Mouse (Mus musculus) neural tube, embryonic 11.5 days (tissue): ENCODE data around the gene Hbq1a. TPM values are rescaled to one million over a fixed set of nuclear protein-coding genes. Genes with fewer than 3 reads are reported as not detected.
A peak's percentile ranks its signal among the peaks of the same experiment; 100 is the strongest.
"Not testable (repeated sequence)": the region's sequence is repeated elsewhere in the genome, so short reads cannot be mapped to it uniquely, and the experiment has no call there.

Experiments used
- ATAC-seq: fragments of 200-750 bp; cut with Nextera tagmentation; 2 replicates; pipeline ENCODE4 v1.8.0; 2017; ENCODE audit warnings: moderate number of reproducible peaks, mild to moderate bottlenecking, moderate TSS enrichment, moderate library complexity; ENCODE audit not compliant: insufficient read depth, low FRiP score, low TSS enrichment
- DNase-seq: peaks from one replicate; pipeline ENCODE4 v3.0.0-alpha.2; 2015; ENCODE audit warnings: low spot score
- H3K27ac ChIP-seq: fragments of 300-500 bp; sonication (generic); 2 replicates; pipeline ENCODE4 v1.5.1; 2014; ENCODE audit warnings: low read depth, mild to moderate bottlenecking, low read length
- H3K27me3 ChIP-seq: fragments of 300-500 bp; sonication (generic); 2 replicates; pipeline ENCODE4 v1.6.1; 2014; ENCODE audit warnings: mild to moderate bottlenecking, low read length, mixed read lengths; ENCODE audit not compliant: control insufficient read depth, insufficient read depth
- H3K36me3 ChIP-seq: fragments of 300-500 bp; sonication (generic); 2 replicates; pipeline ENCODE4 v1.6.1; 2014; ENCODE audit warnings: mild to moderate bottlenecking, low read length, moderate library complexity, mixed read lengths; ENCODE audit not compliant: control insufficient read depth, insufficient read depth
- H3K4me1 ChIP-seq: fragments of 300-500 bp; sonication (generic); 2 replicates; pipeline ENCODE4 v1.6.1; 2014; ENCODE audit warnings: low read length, mixed read lengths; ENCODE audit not compliant: control insufficient read depth, insufficient read depth
- H3K4me2 ChIP-seq: fragments of 300-500 bp; sonication (generic); 2 replicates; pipeline ENCODE4 v1.6.1; 2014; ENCODE audit warnings: low read depth, mild to moderate bottlenecking, moderate library complexity
- H3K4me3 ChIP-seq: fragments of 300-500 bp; sonication (generic); 2 replicates; pipeline ENCODE4 v1.5.1; 2014; ENCODE audit warnings: low read depth, low read length
- H3K9ac ChIP-seq: fragments of 300-500 bp; sonication (generic); 2 replicates; pipeline ENCODE4 v1.6.1; 2014; ENCODE audit warnings: mild to moderate bottlenecking, low read length
- H3K9me3 ChIP-seq: fragments of 300-500 bp; sonication (generic); 2 replicates; pipeline ENCODE4 v1.6.1; 2016; ENCODE audit warnings: low read length; ENCODE audit not compliant: control insufficient read depth
- WGBS: fragments of 180-500 bp; shearing (Covaris S2); extraction: QIAGEN DNeasy Blood & Tissue Kit; methylation state at CpG from one replicate; pipeline ENCODE4 v1.1.7; 2014; 5-methylcytosine and 5-hydroxymethylcytosine counted together
- polyA plus RNA-seq: library from polyadenylated mRNA; unstranded; fragments of >200 nt; fragmentation: Nextera tagmentation; extraction: Ambion mirVana; gene quantifications from 2 replicates; pipeline ENCODE4 v1.2.1, GENCODE M21; 2014

Hbq1a gene
- polyA plus RNA-seq, result 0.42 TPM in 1 of 2 replicates, not detected in the other

DNA sequence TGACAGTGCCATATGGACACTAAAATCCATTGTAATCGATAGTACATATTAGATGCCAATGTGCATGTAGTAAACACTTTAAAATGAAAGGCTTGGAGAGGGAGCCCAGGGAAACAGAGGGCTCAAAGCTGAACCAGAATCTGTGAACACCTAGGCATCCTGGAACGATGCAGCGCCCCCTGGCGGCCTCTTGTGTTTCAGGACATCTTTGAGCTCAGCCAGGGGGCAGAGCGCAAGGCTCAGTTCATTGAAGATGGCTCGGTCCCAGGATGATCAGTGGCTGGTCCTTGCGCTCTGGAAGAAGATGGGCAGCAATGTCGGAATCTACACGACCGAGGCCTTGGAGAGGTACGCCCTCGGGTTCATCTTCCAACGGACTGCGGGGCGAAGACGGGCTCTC lies at the start of gene Hbq1a:
Gene Hbq1a, plus strand, starts transcription at position 205 of the 400 bp plus-strand sequence.
- H3K27me3 ChIP-seq, H3K4me1 ChIP-seq, H3K36me3 ChIP-seq, H3K4me3 ChIP-seq, H3K9ac ChIP-seq, H3K9me3 ChIP-seq, H3K27ac ChIP-seq: not testable (repeated sequence)
- peak within 1 kb of the TSS; percentile 27; the same call in 1 of the 2 replicates for H3K4me2 ChIP-seq
- DNase-seq (peak; percentile 64), ATAC-seq (peak; percentile 48; the same call in 1 of the 2 replicates)
- WGBS, result 5% methylated on average over 16 of the region's 16 CpGs

DNA sequence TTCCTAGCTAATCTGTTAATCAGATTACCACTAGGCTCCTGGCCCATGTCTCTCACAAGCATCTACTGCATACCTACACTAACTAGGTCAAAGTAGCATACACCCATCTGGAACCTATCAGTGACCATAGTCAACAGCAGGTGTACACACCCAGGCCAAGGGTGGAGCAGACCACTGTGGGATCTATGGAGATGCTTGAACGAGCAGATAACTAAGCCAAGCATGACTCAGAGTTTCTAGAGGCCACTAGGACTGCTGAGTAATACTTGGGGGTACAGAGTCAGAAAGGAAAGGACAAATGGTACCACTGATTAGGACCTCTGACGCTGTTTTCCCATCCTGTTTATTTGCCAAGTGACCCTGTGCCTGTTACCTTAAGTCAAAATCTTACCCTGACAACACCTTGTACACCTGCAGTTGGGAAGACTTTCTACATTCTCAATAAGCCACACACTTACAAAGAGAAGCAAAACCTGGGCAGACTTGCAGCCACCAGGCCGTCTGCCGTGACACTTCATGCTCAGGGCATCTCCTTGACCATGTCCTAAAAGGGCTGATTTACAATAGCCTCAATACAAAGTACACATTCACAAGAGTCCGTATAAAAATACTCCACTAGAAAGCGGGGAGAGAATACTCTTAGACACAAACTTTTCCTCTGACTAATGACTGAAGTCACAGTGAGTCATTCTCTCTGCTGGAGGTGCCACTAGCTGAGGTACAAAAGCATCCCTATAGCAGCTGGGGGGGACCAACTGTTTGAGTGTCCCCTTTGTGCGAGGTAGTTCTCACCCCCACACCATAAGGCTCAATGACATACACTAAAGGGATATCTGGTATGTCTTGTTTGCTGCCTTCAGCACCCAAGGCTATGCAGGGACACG lies 48.7 kb upstream of the Hbq1a start:
- ATAC-seq (no peak), DNase-seq (no peak)
- Histone ChIP-seq H3K9ac (no peak overlapping the region), H3K9me3 (no peaks in the 10 kb centered on the region), H3K36me3 (0 out of 2 replicates have a peak, but pooled peaks cover 2% of the 10 kb centered on the region), H3K4me3 (no peak overlapping the region), H3K27ac (no peak overlapping the region), H3K27me3 (no peaks in the 10 kb centered on the region), H3K4me2 (no peak overlapping the region), H3K4me1 (no peaks in the 10 kb centered on the region)
- WGBS, result 89% methylated on average over 8 of the region's 8 CpGs

DNA sequence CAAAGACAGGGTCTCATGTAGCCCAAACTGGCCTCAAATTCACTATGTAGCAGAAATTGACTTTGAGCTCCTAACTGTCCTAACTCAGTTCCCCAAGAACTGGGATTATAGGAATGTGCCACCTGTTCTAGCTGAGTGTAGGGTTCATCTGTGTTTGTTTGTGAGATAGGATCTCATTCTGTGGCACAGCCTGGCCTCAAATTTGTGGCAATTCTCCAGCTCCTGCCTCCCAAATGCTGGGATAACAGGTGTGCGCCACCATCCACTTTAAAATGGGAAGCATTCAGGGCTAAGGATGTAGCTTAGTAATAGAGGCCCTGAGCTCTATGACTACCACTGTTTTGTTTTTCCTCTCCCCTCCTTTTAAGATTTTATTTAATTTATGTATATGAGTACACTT lies 46.7 kb upstream of the Hbq1a start:
- Histone ChIP-seq H3K4me3 (no peak overlapping the region), H3K36me3 (no peaks in the 10 kb centered on the region), H3K4me1 (no peaks in the 10 kb centered on the region), H3K27me3 (no peaks in the 10 kb centered on the region), H3K4me2 (no peak overlapping the region), H3K9ac (no peak overlapping the region), H3K9me3 (no peaks in the 10 kb centered on the region), H3K27ac (no peak overlapping the region)
- WGBS, result 92% methylated on average over 1 of the region's 1 CpGs
- DNase-seq, result no peak
- no peak for ATAC-seq

DNA sequence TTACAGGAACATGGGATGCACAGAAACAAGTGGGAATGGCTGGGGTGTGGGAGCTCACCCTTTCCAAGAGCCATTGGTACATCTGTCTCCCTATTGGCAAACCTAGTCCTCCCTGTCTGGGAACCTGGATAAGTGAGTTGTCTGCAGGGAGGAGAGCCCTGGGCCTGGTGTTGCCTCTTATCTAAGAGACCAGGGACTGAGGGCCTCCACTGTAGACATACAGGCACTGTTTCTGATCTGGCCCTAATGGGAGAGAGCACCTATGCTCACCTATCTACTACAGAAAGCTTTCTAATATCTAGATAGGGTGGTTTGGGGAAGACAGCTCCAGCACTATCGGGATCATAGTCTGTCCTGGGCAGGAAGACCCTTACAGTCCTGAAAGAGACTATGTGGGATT lies 43.7 kb upstream of the Hbq1a start:
- Histone ChIP-seq H3K27ac (no peak overlapping the region), H3K36me3 (0 out of 2 replicates have a peak, but pooled peaks cover 2% of the 10 kb centered on the region), H3K9me3 (no peaks in the 10 kb centered on the region), H3K4me1 (no peaks in the 10 kb centered on the region), H3K27me3 (no peaks in the 10 kb centered on the region), H3K9ac (no peak overlapping the region), H3K4me3 (no peak overlapping the region), H3K4me2 (no peak overlapping the region)
- DNase-seq, result no peak
- ATAC-seq, result no peak
- 96% methylated on average over 1 of the region's 1 CpGs for WGBS

DNA sequence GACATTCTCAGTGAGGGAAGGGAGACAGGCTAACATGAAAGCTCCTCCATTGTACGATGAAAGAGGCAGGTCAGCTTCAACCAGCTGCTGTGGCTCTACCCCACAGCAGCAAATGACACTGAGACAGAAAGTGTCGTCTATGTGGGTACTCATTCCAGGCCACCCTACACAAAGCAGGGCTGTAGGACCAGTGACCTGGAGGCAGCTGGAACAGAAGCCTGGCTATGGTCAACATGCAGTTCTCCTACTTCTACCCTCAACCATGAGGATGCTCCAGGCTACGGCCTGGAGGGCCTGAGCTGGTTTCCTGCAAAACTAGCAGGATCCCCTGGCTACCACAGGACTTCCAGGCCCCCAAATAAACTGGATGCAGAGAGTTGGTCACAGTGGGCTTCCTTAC lies 43.3 kb upstream of the Hbq1a start:
- Histone ChIP-seq H3K36me3 (0 out of 2 replicates have a peak, but pooled peaks cover 2% of the 10 kb centered on the region), H3K4me1 (no peaks in the 10 kb centered on the region), H3K9ac (no peak overlapping the region), H3K27me3 (no peaks in the 10 kb centered on the region), H3K9me3 (no peaks in the 10 kb centered on the region), H3K27ac (no peak overlapping the region), H3K4me2 (no peak overlapping the region), H3K4me3 (no peak overlapping the region)
- ATAC-seq, result no peak
- DNase-seq, result no peak
- WGBS, result 89% methylated on average over 3 of the region's 3 CpGs

DNA sequence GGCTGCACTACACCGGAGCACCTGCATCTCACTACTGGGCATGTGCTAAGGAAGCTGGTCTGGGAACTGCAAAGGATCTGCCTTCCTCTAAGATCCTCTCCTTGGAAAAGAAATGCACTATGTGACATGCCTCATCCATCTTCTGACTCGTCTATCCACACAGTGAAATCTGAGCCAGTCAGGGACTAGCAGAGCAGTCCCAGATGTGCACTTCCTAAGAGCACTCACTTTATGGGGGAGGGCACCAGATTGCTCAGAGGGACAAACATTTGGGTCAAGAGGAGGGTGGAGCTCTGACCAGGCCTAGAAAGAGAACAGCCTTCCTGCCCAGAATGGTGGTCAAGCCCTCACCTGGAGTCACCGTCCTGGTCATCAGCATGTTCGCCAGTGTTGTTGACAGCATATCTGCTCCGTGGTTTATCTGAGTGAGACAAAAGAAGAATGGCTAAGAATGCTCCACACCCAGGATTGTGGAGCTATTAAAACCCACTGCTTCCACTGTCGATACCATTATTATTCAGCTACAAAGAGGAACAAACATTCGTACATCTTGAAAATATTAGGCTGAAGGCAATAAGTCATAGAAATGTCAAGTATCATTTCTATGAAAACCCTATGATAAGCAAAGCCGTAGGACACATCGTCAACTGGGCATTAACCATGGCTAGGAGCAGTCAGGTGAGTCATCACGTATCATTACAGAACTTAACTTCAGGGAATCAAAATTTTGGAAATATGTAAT lies 37.0 kb upstream of the Hbq1a start:
- H3K9ac ChIP-seq, result no peak overlapping the region

DNA sequence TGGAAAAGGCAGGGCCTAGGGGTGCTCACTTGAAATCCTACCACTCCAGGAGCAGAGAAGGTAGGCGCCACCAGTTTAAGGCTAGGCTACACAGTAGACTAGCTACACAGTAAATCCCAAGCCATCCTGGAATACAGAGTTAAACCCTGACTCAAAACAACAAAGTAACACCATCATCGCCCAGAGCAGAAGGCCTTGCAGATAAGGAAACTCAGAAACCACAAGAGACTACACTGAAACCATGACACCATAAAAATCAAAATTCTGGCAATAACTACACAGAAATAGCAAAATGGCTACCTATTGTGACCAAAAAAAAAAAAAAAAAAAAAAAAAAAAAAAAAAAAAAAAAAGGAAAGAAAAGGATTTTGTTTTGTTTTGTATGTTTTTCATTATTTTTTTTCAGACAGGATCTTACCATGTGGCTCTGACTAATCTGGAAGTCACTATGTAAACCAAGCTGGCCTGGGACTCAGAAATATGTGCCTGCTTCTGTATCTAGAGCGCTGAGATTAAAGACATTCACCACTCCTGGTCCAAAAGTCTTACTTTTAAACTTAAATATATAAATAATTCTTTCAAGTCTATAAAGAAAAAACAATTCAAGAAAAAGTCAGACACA lies 34.6 kb upstream of the Hbq1a start:
- DNase-seq (no peak), ATAC-seq (no peak)
- Histone ChIP-seq H3K4me3 (no peak overlapping the region), H3K4me1 (no peaks in the 10 kb centered on the region; the same call in 1 of the 2 replicates), H3K4me2 (no peak overlapping the region), H3K9me3 (no peaks in the 10 kb centered on the region), H3K9ac (no peak overlapping the region), H3K36me3 (0 out of 2 replicates have a peak, but pooled peaks cover 4% of the 10 kb centered on the region), H3K27me3 (no peaks in the 10 kb centered on the region), H3K27ac (no peak overlapping the region)
- WGBS, result 92% methylated on average over 3 of the region's 3 CpGs

More for the DNA sequence above, 37.0 kb upstream of the Hbq1a start:
- Histone ChIP-seq H3K36me3 (0 out of 2 replicates have a peak, but pooled peaks cover 5% of the 10 kb centered on the region), H3K27ac (no peak overlapping the region), H3K9me3 (no peaks in the 10 kb centered on the region), H3K4me1 (no peaks in the 10 kb centered on the region; the same call in 1 of the 2 replicates), H3K27me3 (no peaks in the 10 kb centered on the region), H3K4me3 (no peak overlapping the region), H3K4me2 (no peak overlapping the region)
- ATAC-seq (no peak), DNase-seq (no peak)
- WGBS, result 76% methylated on average over 10 of the region's 10 CpGs

DNA sequence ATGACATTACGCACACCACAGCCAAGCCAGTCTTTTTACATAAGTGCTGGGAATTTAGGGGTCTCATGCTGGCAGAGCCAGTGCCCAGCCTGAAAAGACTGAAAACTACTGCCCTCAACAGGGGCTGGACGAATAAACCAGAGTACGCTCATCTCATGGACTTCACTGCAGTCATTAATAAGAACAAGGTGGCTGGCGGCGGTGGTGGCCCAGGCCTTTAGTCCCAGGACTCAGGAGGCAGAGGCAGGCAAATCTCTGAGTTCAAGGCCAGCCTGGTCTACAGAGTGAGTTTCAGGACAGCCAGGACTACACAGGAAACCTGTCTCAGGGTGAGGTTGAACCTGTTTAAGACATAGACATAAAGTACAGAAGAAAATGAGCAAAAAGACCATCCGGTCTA lies 33.7 kb upstream of the Hbq1a start:
- Histone ChIP-seq H3K4me2 (no peak overlapping the region), H3K27me3 (no peaks in the 10 kb centered on the region), H3K4me3 (no peak overlapping the region), H3K27ac (no peak overlapping the region), H3K9me3 (no peaks in the 10 kb centered on the region), H3K9ac (no peak overlapping the region), H3K4me1 (no peaks in the 10 kb centered on the region; the same call in 1 of the 2 replicates), H3K36me3 (0 out of 2 replicates have a peak, but pooled peaks cover 3% of the 10 kb centered on the region)
- 93% methylated on average over 6 of the region's 6 CpGs for WGBS
- DNase-seq (no peak), ATAC-seq (no peak)
